ENCODE assay signal across 8 mouse cellular contexts in the genomic region with DNA sequence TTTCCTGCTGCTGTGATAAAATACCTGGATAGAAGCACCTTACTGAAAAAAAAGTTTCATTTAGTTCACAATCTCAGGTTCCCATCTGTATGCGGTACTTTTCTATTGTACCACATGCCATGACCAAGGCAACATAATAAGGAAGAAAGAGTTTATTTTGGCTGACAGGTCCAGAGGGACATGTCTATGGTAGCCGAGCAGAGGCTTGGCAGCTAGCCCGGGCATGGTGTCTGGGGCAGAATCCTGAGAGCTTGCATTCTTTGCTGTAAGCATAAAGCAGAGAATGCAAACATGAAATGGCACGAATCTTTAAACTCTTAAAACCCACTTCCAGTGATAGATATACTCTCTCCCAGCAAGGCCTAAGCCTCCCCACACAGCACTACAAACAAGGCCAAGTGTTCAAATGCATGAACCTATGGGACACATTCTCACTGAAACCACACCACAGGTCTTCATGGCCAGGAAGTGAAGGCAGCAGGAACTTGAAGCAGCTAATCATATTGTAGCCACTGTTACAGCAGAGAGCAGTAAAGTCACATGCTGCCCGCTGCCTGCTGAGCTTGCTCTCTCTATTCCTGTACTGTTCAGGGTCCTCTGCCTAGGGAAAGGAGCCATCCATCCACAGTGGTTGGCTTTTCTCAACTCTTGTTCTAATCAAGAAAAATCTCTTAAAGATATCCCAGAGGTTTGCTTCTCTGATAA. TPM values are rescaled to one million over a fixed set of nuclear protein-coding genes. Genes with fewer than 3 reads are reported as not detected.
DNase-seq lines count a peak whose midpoint lies in the region; ATAC-seq lines count a peak whose summit lies in the region.

No protein-coding gene starts in this region.

- H3K4me1 ChIP-seq in heart, embryonic 11.5 days (ENCODE audit: control insufficient read depth, insufficient read depth, low read length), result peaks cover 28% of the 10 kb centered on the region

- WGBS in heart, embryonic 11.5 days (ENCODE audit: insufficient replicate concordance), result 65% methylated on average over 5 of the region's 5 CpGs

- peak; percentile 38 to 54 for DNase-seq in cerebellum, postnatal 10 days
- DNase-seq in cerebellum, adult 8-10 months, result no peak
- DNase-seq in 3134 (ENCODE audit: extremely low read depth, insufficient read length, low spot score), result peak; percentile 24
- DNase-seq in kidney, postnatal 36 days, result peak; percentile 71 to 85
- no peak for DNase-seq in frontal cortex, adult 2 months (ENCODE audit: extremely low spot score in 1 of 2, low spot score in 1 of 2)
- DNase-seq in left cerebral cortex, adult 8-10 months (ENCODE audit: low spot score in 2 of 2), result no peak
- DNase-seq in layer of hippocampus, postnatal 25 days (ENCODE audit: extremely low spot score in 1 of 2, low spot score in 1 of 2), result no peak

- peak overlapping the region; percentile 18; the same call in 1 of the 2 replicates for H3K27ac ChIP-seq in heart, embryonic 11.5 days (ENCODE audit: low read depth, low read length)

- H3K9me3 ChIP-seq in heart, embryonic 11.5 days (replicated peaks; ENCODE audit: control insufficient read depth, low read length), result no peaks in the 10 kb centered on the region

- H3K4me2 ChIP-seq in heart, embryonic 11.5 days, result no peak overlapping the region

- no peaks in the 10 kb centered on the region for H3K36me3 ChIP-seq in heart, embryonic 11.5 days (ENCODE audit: control insufficient read depth, insufficient read depth, low read length)

- no peaks in the 10 kb centered on the region for H3K27me3 ChIP-seq in heart, embryonic 11.5 days (ENCODE audit: control insufficient read depth, insufficient read depth, low read length)

- H3K4me3 ChIP-seq in heart, embryonic 11.5 days (ENCODE audit: low read depth, low read length), result no peak overlapping the region

- no peak; the same call in 1 of the 2 replicates for ATAC-seq in heart, embryonic 11.5 days (replicated peaks; ENCODE audit: insufficient number of reproducible peaks, low FRiP score, low TSS enrichment)

- no peak overlapping the region for H3K9ac ChIP-seq in heart, embryonic 11.5 days (ENCODE audit: low read depth, low read length)

RNA-seq across cellular contexts. Expression of a gene that starts 22.2 kb away (rescaled TPM):
- 35.7 and 38.2 TPM in 2 replicates for polyA plus RNA-seq in heart, embryonic 11.5 days (2014; fragmentation: Nextera tagmentation; extraction: Ambion mirVana)
- 27.1 and 30.3 TPM in 2 replicates for polyA plus RNA-seq in frontal cortex, adult 2 months (2012; rRNA removed)
- 10 to 100 TPM; 45.6 to 51.2 (median 51.0) TPM for total RNA-seq in left cerebral cortex, adult 8-10 months (2022)
- total RNA-seq in layer of hippocampus, postnatal 25 days (2021), result 10 to 100 TPM; 46.6 to 53.0 TPM

RNA-seq across cellular contexts. Expression of a gene that starts 22.5 kb away (rescaled TPM):
- polyA plus RNA-seq in heart, embryonic 11.5 days (2014; fragmentation: Nextera tagmentation; extraction: Ambion mirVana), result 8.3 and 8.6 TPM in 2 replicates
- polyA plus RNA-seq in frontal cortex, adult 2 months (2012; rRNA removed), result 4.5 and 5.9 TPM in 2 replicates
- total RNA-seq in left cerebral cortex, adult 8-10 months (2022), result 1 to 10 TPM; 4.9 to 5.7 (median 5.0) TPM
- total RNA-seq in layer of hippocampus, postnatal 25 days (2021), result 1 to 10 TPM; 4.8 to 5.7 TPM

RNA-seq across cellular contexts. Expression of a gene that starts 51.9 kb away (rescaled TPM):
- 2.5 and 3.2 TPM in 2 replicates for polyA plus RNA-seq in heart, embryonic 11.5 days (2014; fragmentation: Nextera tagmentation; extraction: Ambion mirVana)
- 0.71 and 1.0 TPM in 2 replicates for polyA plus RNA-seq in frontal cortex, adult 2 months (2012; rRNA removed)
- 1 to 10 TPM; 1.0 to 1.4 (median 1.2) TPM for total RNA-seq in left cerebral cortex, adult 8-10 months (2022)
- 1 to 10 TPM in 1 of 2 experiments, under 1 TPM in 1; 0.96 to 1.4 TPM for total RNA-seq in layer of hippocampus, postnatal 25 days (2021)

Comparison
In these comparisons a context has a peak if more than half of its experiments do, and no peak if none do; other contexts are left out.
1. DNase-seq: peak in cerebellum, postnatal 10 days (2 of 2), 3134 (single experiment) and kidney, postnatal 36 days (2 of 2); none in cerebellum, adult 8-10 months (single experiment), frontal cortex, adult 2 months (0 of 2), left cerebral cortex, adult 8-10 months (0 of 2) and layer of hippocampus, postnatal 25 days (0 of 2).